Mouse (Mus musculus) heart, adult 2 months (tissue): ENCODE measurements at regions not wholly inside any gene's neighbourhood (a gene's known extent, or its start where the extent isn't known, plus 50 kb on each side); places are given as distances from the start of the nearest gene placed in this dataset.

Source experiments
- DNase-seq, 2 experiments: peaks; one replicate each; pipeline ENCODE4 v3.0.0; 2021
- H3K27ac ChIP-seq: fragments of 200-600 bp; 2 replicates; pipeline ENCODE4 v1.8.1; 2022
- H3K27me3 ChIP-seq: fragments of 200-500 bp; 2 replicates; pipeline ENCODE4 v1.6.1; 2012; ENCODE audit warnings: mild to moderate bottlenecking, low read length, inconsistent platforms, mixed read lengths; ENCODE audit not compliant: control insufficient read depth, insufficient read depth
- H3K36me3 ChIP-seq: fragments of 200-500 bp; 2 replicates; pipeline ENCODE4 v1.6.1; 2012; ENCODE audit warnings: low read length, inconsistent platforms; ENCODE audit not compliant: control insufficient read depth, insufficient read depth
- H3K4me1 ChIP-seq: fragments of 200-500 bp; 2 replicates; pipeline ENCODE4 v1.6.1; 2011; ENCODE audit warnings: low read length; ENCODE audit not compliant: control insufficient read depth, insufficient read depth
- H3K4me3 ChIP-seq: fragments of 200-600 bp; 2 replicates; pipeline ENCODE4 v1.8.1; 2022
- H3K79me2 ChIP-seq: fragments of 200-500 bp; replicated peaks from 2 replicates; pipeline ENCODE4 v1.6.1; 2012; ENCODE audit warnings: mild to moderate bottlenecking, inconsistent platforms, low read length, moderate library complexity, mixed read lengths; ENCODE audit not compliant: control insufficient read depth, insufficient read depth
- H3K9ac ChIP-seq: fragments of 200-500 bp; 2 replicates; pipeline ENCODE4 v1.6.1; 2012; ENCODE audit warnings: low read depth, mild to moderate bottlenecking, control low read depth, inconsistent platforms, low read length, mixed read lengths
- CTCF ChIP-seq: fragments of 200-600 bp; IDR thresholded peaks from 2 replicates; pipeline ENCODE4 v1.8.1; 2022; ENCODE audit warnings: antibody characterized with exemption, mild to moderate bottlenecking, moderate library complexity
- EP300 ChIP-seq: fragments of 200-500 bp; IDR thresholded peaks from 2 replicates; pipeline ENCODE4 v1.6.1; 2011; ENCODE audit warnings: low read depth, low read length, control low read depth; ENCODE audit not compliant: insufficient read depth
- POLR2A ChIP-seq: fragments of 200-500 bp; IDR thresholded peaks from 2 replicates; pipeline ENCODE4 v1.6.1; 2011; ENCODE audit warnings: mild to moderate bottlenecking, low read depth, low read length, control low read depth; ENCODE audit not compliant: insufficient read depth
- WGBS: fragments of 180-500 bp; shearing (Covaris S2); methylation state at CpG from one replicate; pipeline ENCODE4 v1.1.7; 2018; 5-methylcytosine and 5-hydroxymethylcytosine counted together
- intact Hi-C: fragments of 180-260 bp; cut with DNase I; formaldehyde crosslinking; loops from one replicate; pipeline ENCODE4 v1.15.1; 2025

GRCm38 (mm10) chr11:117567961-117568605 lies 83.9 kb downstream of the Gm11733 start:
- 75% methylated on average over 9 of the region's 9 CpGs for WGBS
- peak in 1 of 2 experiments; percentile 15 for DNase-seq
- H3K79me2 ChIP-seq = no peaks in the 10 kb centered on the region
- intact Hi-C loops = no loop called here
- H3K4me3 ChIP-seq = no peak overlapping the region
- H3K27me3 ChIP-seq = no peaks in the 10 kb centered on the region
- no peak for TF ChIP-seq EP300
- TF ChIP-seq CTCF = no peak
- no peak for TF ChIP-seq POLR2A
- H3K9ac ChIP-seq = no peak overlapping the region
- peaks cover 14% of the 10 kb centered on the region for H3K4me1 ChIP-seq
- no peaks in the 10 kb centered on the region for H3K36me3 ChIP-seq
- H3K27ac ChIP-seq = peak overlapping the region; percentile 15

- 14% methylated on average over 9 of the region's 9 CpGs for WGBS
- peaks cover 14% of the 10 kb centered on the region for H3K4me1 ChIP-seq
- DNase-seq = peak; percentile 48 to 58
- H3K4me3 ChIP-seq = no peak overlapping the region
- no peaks in the 10 kb centered on the region for H3K27me3 ChIP-seq
- no peaks in the 10 kb centered on the region for H3K79me2 ChIP-seq
- intact Hi-C loops = no loop called here
- H3K9ac ChIP-seq = no peak overlapping the region
- peak overlapping the region; percentile 15 for H3K27ac ChIP-seq
- H3K36me3 ChIP-seq = no peaks in the 10 kb centered on the region
- no peak for TF ChIP-seq CTCF
- TF ChIP-seq POLR2A = no peak
- 0 out of 2 replicates have a peak, but pooled peaks have one; percentile 42 for TF ChIP-seq EP300
Measured at GRCm38 (mm10) chr11:117568606-117568991, 84.4 kb downstream of the Gm11733 start.

- TF ChIP-seq CTCF (no peak), EP300 (peak; percentile 9; the same call in 1 of the 2 replicates)
- intact Hi-C loops = no loop called here
- WGBS = 45% methylated on average over 8 of the region's 8 CpGs
Measured at GRCm38 (mm10) chr11:117569566-117570101, 84.5 kb upstream of the Tnrc6c start.

GRCm38 (mm10) chr11:117571858-117572257 lies 82.2 kb upstream of the Tnrc6c start:
- DNase-seq = no peak
- Histone ChIP-seq H3K27me3 (no peaks in the 10 kb centered on the region), H3K4me1 (peaks cover 21% of the 10 kb centered on the region), H3K9ac (no peak overlapping the region), H3K36me3 (no peaks in the 10 kb centered on the region; the same call in 1 of the 2 replicates), H3K79me2 (no peaks in the 10 kb centered on the region), H3K27ac (no peak overlapping the region), H3K4me3 (no peak overlapping the region)
- TF ChIP-seq EP300 (no peak), CTCF (no peak), POLR2A (no peak)
- intact Hi-C loops = no loop called here
- 94% methylated on average over 3 of the region's 3 CpGs for WGBS

More at GRCm38 (mm10) chr11:117569566-117570101, 84.5 kb upstream of the Tnrc6c start:
- H3K4me1 ChIP-seq = peaks cover 18% of the 10 kb centered on the region
- no peaks in the 10 kb centered on the region for H3K27me3 ChIP-seq
- no peak for DNase-seq
- H3K27ac ChIP-seq = no peak overlapping the region; the same call in 1 of the 2 replicates
- H3K36me3 ChIP-seq = no peaks in the 10 kb centered on the region; the same call in 1 of the 2 replicates
- H3K79me2 ChIP-seq = no peaks in the 10 kb centered on the region
- H3K4me3 ChIP-seq = no peak overlapping the region
- no peak overlapping the region for H3K9ac ChIP-seq

- Histone ChIP-seq H3K9ac (peak overlapping the region; percentile 26; the same call in 1 of the 2 replicates), H3K4me1 (peaks cover 7% of the 10 kb centered on the region), H3K4me3 (no peak overlapping the region), H3K36me3 (no peaks in the 10 kb centered on the region; the same call in 1 of the 2 replicates), H3K79me2 (no peaks in the 10 kb centered on the region), H3K27me3 (no peaks in the 10 kb centered on the region), H3K27ac (peak overlapping the region; percentile 78)
- WGBS = 42% methylated on average over 3 of the region's 3 CpGs
- intact Hi-C loops = no loop called here
- TF ChIP-seq EP300 = no peak
- no peak for TF ChIP-seq CTCF
- no peak for TF ChIP-seq POLR2A
- peak; percentile 49 to 75 for DNase-seq
Measured at GRCm38 (mm10) chr11:117574721-117575120, 79.4 kb upstream of the Tnrc6c start.

- no peak overlapping the region for H3K27ac ChIP-seq
- 94% methylated on average over 2 of the region's 2 CpGs for WGBS
- intact Hi-C loops = no loop called here
- no peak overlapping the region for H3K9ac ChIP-seq
- H3K79me2 ChIP-seq = no peaks in the 10 kb centered on the region
- H3K27me3 ChIP-seq = no peaks in the 10 kb centered on the region
- TF ChIP-seq EP300 = no peak
- no peak for TF ChIP-seq POLR2A
- TF ChIP-seq CTCF = no peak
- no peak overlapping the region for H3K4me3 ChIP-seq
- no peaks in the 10 kb centered on the region; the same call in 1 of the 2 replicates for H3K36me3 ChIP-seq
- peaks cover 5% of the 10 kb centered on the region for H3K4me1 ChIP-seq
- no peak for DNase-seq
Measured at GRCm38 (mm10) chr11:117579121-117579520, 75.0 kb upstream of the Tnrc6c start.
